Mouse (Mus musculus) frontal cortex, postnatal 10 days (tissue): ENCODE measurements at regions not wholly inside any gene's neighbourhood (a gene's known extent, or its start where the extent isn't known, plus 50 kb on each side); places are given as distances from the start of the nearest gene placed in this dataset.

Source experiments
- DNase-seq, 2 experiments: peaks; one replicate each; pipeline ENCODE4 v3.0.0; 2022; ENCODE audit warnings: low spot score in 2 of 2, mixed read lengths in 1 of 2

GRCm38 (mm10) chr10:120666202-120666860, 190.1 kb upstream of the Hmga2 start:
- no peak for DNase-seq

- DNase-seq, result no peak
These were observed 189.4 kb upstream of the Hmga2 start for GRCm38 (mm10) chr10:120665670-120666069.

DNA sequence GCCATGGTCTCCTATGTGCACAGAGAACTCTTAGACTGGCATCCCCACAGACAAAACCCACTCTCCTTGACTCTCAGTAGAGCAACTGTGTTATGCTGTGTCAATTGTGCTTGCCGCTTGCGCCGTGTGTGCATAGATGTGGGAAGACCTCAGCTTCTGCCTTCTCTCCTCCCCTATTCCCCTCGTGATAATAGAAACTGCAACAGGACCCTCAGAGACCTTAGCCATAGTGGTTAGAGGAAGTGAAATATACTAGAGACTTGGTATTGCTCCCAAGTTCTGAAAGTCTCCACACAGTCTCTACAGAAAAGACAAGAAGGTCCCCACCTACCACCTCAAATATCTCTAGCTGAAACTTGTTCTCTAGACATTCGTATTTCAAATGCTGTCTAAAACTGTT, 188.2 kb upstream of the Hmga2 start:
- DNase-seq, result no peak

DNA sequence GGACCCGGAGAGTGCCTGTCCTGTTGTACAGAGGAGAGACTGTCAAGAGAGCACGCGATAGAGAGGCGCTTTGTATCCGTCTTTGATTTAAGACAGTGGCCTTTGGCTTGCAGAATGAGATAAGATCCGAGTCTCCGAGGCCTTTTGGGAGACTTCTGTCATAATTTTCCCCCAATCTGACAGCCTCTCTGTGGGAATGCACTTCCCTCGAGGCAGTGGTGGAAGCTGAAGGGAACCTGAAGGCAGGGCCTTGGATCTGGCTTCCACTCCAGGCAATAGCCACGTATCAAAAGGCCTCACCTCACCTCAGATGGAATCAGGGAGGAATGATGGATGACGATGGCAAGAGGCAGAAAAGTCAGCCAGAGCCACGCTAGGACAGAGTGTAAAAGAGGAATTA, 187.1 kb upstream of the Hmga2 start:
- no peak for DNase-seq

DNA sequence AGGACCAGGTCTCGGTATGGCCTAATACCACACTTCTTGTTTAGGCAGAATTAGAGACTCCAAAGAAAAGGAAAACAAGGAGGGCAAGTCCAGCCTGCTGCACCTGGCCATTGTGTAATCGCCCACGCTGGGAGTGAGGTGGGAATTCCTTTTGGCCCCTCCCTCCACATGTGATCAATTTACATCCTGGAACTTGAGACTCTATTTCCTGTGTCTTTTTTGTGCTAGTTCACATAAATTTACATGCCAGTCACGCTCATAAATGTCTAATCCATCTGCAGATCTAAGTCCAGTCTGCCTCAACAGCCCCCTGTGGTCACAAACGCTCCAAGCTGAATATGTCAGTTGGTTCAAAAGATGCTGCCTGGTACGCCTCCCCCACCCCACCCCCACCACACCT, 184.2 kb upstream of the Hmga2 start:
- no peak for DNase-seq

- DNase-seq, result no peak
These were observed 179.1 kb upstream of the Hmga2 start for GRCm38 (mm10) chr10:120655238-120655931.

DNA sequence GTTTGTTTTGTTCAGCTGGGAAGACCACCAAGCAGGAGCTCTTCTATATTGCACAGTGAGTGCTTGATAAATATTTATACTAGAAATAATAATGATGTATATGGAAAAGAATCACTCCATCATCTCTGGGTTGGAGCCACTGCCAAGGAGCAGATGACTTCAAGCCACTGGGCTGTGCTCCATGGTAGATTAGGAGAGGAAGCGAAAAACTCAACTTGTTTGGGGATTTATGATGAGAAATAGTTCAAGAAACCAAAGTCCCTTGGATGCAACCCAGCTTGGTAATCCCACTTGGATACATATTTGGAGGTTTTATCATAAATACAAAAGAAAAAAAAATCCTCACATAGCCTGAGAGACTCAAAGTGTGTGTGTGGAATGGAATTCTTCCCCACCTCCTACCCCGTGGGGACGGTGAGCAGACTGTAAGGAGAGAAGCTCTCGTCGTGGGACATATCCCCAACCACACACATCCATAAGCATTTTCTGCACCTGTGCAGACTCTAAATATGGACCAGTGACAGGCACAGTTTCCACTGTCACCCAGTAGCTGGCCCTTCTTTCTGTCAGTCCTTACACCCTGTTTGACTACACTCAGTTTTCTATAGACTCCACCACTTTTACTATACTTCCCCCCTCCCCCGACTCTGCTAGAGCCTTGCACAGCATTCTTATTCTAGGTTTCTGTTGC, 176.4 kb upstream of the Hmga2 start:
- no peak for DNase-seq

DNA sequence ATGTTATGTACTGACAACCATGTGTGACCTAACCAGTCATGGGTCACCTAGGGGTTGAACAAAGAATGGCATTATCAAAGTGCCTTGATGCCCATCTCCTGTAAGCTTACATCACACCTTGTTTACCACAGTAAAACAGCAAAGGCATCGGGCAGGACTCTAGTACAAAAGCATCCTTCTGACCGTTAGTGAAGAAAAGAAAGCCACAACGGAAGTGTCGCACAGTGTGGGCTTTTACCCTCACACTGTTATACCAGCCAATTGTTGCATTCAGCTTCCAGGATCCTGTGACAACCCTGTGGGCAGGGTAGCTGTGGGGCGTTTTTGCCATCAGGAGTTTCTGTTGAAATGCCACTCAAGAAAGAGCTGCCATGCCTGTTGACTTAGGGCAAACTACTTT, 175.6 kb upstream of the Hmga2 start:
- DNase-seq, result no peak

- DNase-seq, result no peak
These were observed 174.1 kb upstream of the Hmga2 start for GRCm38 (mm10) chr10:120650336-120650735.

DNA sequence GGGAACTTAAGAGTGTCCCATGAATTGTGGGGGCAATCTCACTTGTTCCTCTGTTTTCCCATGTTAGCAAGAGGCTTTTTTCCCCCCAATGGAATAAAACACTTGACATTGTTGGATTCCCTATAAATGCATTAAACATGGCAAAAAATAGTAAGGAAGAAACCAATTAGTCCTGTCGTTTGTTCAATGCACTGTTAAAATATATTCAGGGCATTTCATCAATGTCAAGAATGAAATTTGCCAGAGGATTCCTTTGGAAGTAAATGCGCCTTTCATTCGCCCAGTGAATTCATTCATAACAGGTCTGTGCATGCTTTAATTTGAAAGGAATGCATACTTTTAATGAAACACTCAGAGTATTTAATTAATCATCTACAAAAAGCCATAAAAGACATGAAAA, 172.5 kb upstream of the Hmga2 start:
- no peak for DNase-seq

DNA sequence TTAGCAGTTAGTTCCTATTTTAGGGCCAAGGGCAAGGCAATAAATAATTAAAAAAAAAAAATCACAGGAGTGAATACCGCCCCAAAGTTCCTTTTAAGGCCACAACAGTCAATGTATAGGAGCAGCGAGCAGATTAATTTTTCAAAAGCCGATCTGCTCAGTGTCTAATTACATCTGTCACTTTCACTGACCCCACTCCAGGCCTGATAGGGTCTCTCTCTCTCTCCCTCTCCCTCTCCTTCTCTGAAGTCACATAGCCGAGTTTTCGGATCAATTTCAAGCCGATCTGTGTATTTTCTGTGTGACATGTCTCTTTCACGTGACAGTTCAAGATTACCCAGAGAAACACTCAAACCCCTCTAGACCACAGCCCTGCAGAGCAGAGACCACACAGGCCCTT, 171.8 kb upstream of the Hmga2 start:
- no peak for DNase-seq

DNA sequence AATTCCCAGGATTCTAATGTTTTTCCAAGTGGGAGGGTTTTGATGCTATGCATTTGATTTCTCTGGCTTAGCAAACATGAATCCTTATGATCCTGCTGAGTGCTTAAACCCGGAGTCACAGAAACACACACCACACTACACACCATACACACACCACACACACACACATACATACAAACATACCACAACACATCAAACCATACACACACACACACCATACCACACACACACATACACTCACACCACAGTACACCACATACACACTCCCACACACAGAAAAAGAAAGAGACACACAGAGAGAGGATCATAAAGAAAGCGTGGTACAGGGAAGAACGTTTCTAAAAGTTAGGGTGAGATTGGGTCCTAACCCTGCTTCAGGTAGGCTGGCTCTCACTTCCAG, 171.1 kb upstream of the Hmga2 start:
- DNase-seq, result no peak

- DNase-seq, result peak in 1 of 2 experiments; percentile 7
These were observed 170.6 kb upstream of the Hmga2 start for GRCm38 (mm10) chr10:120646862-120647311.

- DNase-seq, result no peak
These were observed 164.6 kb upstream of the Hmga2 start for GRCm38 (mm10) chr10:120640847-120641246.

DNA sequence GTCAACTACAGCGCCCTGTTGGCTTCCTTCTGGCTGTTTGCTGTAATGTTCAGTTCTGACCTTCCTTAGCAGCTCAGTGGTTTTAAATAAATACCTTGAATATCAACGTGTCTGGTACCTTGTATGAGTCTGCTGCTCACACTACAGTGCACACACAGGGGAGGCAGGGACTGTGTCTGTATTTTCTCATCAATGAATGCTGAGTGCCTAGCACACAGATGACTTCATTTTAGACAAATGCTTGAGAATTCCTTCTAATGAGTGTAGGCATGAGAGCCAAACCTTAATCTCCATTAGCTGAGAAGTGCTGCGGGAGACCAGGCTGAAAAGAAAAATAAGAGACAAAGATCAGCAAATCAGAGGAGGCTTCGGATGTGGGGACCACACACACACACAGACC, 162.0 kb upstream of the Hmga2 start:
- no peak for DNase-seq

DNA sequence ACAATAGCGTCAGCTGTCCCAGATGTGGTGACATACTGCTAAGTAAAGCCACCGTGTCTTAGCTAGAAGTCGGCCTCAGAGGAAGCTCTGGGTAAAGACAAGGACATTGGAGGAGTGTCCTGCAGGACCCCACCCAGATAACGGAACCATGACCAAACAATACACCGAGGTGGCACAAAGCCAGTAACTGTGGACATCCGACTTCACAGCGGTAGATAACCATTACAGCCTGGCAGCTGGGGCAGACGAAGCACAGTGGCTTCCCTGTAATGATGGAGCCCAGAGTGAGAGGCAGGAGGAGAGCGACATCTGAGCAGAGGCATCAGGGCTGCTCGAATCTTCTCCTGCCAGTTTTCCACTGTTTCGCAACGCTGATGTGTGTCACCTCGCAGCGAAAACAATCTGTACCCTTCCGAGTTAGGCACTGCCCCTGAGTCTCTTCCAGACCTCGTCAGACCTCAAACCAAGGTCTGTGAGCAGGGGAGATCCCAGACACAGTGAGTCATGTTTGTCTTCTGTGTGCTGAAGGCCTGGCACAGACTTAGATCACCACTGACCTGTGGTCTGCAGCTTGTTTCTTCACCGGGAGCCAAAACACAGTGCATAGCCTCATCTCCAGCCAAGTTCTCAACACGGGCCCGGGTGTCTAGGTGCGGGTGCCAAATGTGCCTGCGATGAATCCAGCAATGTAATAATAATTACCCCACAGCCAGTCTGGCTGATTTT, 159.7 kb upstream of the Hmga2 start:
- DNase-seq, result peak in 1 of 2 experiments; percentile 5

GRCm38 (mm10) chr10:120635194-120635593, 158.9 kb upstream of the Hmga2 start:
- no peak for DNase-seq

DNA sequence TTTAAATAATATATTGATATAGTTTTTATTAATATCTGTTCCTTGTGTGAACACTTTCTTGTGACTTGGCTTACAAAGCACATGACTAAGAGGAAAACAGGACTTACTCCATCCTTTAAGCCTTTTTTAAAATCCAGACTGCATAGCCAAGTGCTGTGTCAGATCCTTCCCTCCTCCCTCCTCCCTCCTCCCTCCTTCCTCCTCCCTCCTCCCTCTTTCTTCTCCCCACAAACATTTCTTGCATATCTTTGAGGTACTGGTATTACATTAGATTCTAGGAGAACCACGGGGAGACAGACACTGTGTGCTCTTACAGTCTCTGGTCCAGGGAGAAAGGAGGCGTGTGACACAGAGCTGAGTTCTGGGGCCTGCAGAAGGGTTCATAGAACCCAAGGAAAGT, 155.8 kb upstream of the Hmga2 start:
- DNase-seq, result no peak

DNA sequence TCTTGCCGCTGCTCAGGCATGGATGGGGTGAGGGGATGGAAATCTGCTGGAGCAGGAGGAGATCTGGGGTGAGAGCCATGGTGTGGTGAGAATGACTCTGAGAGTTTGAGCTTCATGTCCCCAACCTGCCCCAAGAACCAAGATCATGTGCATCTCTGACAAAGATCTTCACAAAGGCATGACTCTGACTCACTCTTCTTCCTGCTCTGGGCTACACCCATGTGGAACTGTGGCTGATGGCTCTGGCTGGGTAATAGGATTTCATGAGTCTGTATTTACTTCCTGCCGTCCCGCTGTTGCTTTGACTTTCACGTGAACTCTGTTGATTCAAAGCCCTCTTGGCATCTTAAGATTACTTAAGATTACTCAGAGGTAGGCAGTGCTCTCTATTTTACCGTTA, 151.8 kb upstream of the Hmga2 start:
- no peak for DNase-seq

DNA sequence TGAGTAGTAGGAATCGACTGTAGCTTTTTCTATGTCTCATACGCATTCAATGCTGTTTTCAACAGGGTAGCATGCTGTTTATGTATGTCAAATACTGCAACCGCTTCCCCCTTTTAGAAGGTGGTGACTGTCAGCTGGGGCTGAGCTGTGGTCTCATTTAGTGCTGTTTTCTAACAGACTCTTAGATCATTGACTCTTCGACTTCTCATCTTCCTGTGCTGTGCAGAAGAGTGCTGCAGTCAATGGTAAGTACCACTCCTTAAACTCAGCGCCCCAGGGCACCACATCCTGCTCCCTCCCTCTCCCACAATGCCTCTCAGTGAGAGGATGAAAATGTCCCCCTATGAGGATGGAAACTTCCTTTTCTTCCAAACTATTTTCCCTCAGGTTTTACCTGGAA, 149.2 kb upstream of the Hmga2 start:
- no peak for DNase-seq

DNA sequence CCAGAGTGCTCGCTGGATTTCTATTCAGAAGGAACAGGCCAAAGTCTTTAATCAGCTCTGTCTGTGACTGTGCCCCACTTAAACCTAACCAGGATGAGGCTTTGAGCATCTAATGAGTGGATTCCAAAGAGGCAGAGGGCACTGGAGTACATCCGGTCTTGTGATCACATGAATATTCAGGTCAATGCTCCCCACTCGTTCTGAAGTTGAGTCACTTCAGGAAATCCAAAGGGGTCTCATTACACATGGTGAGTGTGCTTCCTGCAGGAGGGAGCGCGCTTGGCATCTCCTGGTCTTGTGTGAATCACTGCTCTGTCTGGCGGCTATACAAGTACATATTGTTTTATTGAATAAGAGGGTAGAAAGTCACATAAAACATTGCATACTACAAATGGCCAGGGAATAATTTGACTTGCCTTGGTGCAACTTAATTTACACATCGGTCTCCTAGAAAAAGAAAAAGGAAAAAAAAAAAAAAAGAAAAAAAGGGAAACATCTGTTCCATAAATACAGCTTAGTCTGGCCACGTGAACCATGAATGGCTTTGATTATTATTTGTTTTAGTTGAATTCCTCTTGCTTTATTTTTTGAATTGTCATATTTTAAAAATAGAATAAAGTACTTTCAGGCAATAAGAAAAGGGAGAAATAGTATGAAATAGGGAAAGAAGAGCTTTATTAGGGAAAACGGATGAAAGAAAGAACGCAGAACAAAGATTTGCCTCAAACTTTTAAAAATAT, 148.1 kb upstream of the Hmga2 start:
- no peak for DNase-seq
